Comparison of ENCODE assay signal across 10 mouse cellular contexts in the genomic region with DNA sequence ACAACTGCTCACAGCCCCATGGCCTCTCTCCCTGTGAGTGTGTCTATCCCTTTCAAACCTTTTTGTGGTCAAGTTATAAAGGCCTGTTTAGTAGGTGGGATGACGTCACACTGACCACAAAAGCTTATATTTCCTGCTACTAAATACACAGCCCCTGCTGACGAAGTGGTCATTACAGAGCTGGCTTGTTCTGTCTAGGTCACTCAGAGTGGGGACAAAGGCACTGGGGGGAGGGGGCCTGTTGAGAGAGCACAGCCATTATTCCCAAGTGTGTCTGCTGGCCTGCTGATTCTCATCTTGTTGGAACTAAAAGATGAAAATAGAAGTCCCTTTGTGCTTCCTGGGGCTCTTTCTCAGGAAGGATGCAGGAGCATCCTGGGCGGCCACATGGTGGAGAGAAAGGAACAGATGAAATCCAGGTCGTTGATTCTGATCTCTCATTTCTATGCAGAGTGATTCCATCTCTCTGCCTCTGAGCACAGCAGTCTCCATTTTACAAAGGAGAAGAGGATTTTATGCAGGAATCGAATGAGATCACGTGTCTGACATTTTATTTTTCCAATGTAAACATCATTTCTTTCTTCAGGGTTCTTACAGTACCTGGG.
DNase-seq lines count a peak whose midpoint lies in the region; ATAC-seq lines count a peak whose summit lies in the region.
"Had no signal": no experiment of that assay in that cellular context is flagged by ENCODE, and none has a peak within 500 bp of the region (broad histone marks: within the 10 kb centered on the region; RNA-seq: fewer than 3 reads in every experiment).

No protein-coding gene starts in this region.

- H3K4me1 ChIP-seq in forebrain, embryonic 11.5 days (replicated peaks; ENCODE audit: control insufficient read depth, insufficient read depth, low read length): peaks cover 5% of the 10 kb centered on the region; the same call in 1 of the 2 replicates
- peaks cover 17% of the 10 kb centered on the region for H3K4me1 ChIP-seq in limb, embryonic 10.5 days

- H3K27me3 ChIP-seq in forebrain, embryonic 11.5 days (ENCODE audit: control insufficient read depth, insufficient read depth, low read length): no peaks in the 10 kb centered on the region
- no peaks in the 10 kb centered on the region for H3K27me3 ChIP-seq in limb, embryonic 10.5 days (ENCODE audit: low read depth, poor library complexity, severe bottlenecking)

- no peaks in the 10 kb centered on the region for H3K9me3 ChIP-seq in forebrain, embryonic 11.5 days (ENCODE audit: control insufficient read depth, low read length)
- H3K9me3 ChIP-seq in limb, embryonic 10.5 days (replicated peaks): no peaks in the 10 kb centered on the region

- intact Hi-C loops in left cerebral cortex, postnatal 14 days (cut with DNase I): loop anchor here (5.0 to 10.0 kb wide), 2 partner anchors 394 to 554 kb away; no protein-coding TSS in a partner anchor

- no peak overlapping the region for H3K4me2 ChIP-seq in forebrain, embryonic 11.5 days (ENCODE audit: low read depth, low read length, severe bottlenecking)

- no peak overlapping the region for H3K4me3 ChIP-seq in forebrain, embryonic 11.5 days (ENCODE audit: low read depth, low read length)
- H3K4me3 ChIP-seq in limb, embryonic 10.5 days: no peak overlapping the region

- 29% methylated on average over 6 of the region's 6 CpGs for WGBS in forebrain, embryonic 11.5 days
- WGBS in limb, embryonic 10.5 days: 73% methylated on average over 6 of the region's 6 CpGs

- DNase-seq in 416B (ENCODE audit: low read depth) (peak; percentile 8), MN1 (ENCODE audit: low spot score) (peak; percentile 14)
- peak; percentile 65 for DNase-seq in forebrain, embryonic 11.5 days (ENCODE audit: low spot score)
- no peak for DNase-seq in limb, embryonic 10.5 days (ENCODE audit: low spot score)
- DNase-seq in thymus, postnatal 14 days: no peak
- no peak for DNase-seq in left cerebral cortex, postnatal 14 days (ENCODE audit: low spot score in 2 of 2)
- DNase-seq in thymus, postnatal 36 days: no peak
- DNase-seq in frontal cortex, postnatal 25 days (ENCODE audit: low spot score in 2 of 2): no peak
- DNase-seq: adrenal gland, postnatal 10 days; kidney, postnatal 10 days had no signal

- peak; percentile 91 for ATAC-seq in forebrain, embryonic 11.5 days (replicated peaks; ENCODE audit: low FRiP score)

- H3K27ac ChIP-seq in forebrain, embryonic 11.5 days (ENCODE audit: low read depth, low read length): peak overlapping the region; percentile 67
- H3K27ac ChIP-seq in limb, embryonic 10.5 days: peak overlapping the region; percentile 53; the same call in 1 of the 2 replicates

- H3K36me3 ChIP-seq in forebrain, embryonic 11.5 days (ENCODE audit: control insufficient read depth, insufficient read depth, low read length): no peaks in the 10 kb centered on the region
- no peaks in the 10 kb centered on the region for H3K36me3 ChIP-seq in limb, embryonic 10.5 days

- no peak overlapping the region for H3K9ac ChIP-seq in forebrain, embryonic 11.5 days (ENCODE audit: low read length)

Comparison
In these comparisons a context has a peak if more than half of its experiments do, and no peak if none do; other contexts are left out.
1. DNase-seq: peak in 416B (single experiment), MN1 (single experiment) and forebrain, embryonic 11.5 days (single experiment); none in limb, embryonic 10.5 days (single experiment), thymus, postnatal 14 days (single experiment), left cerebral cortex, postnatal 14 days (0 of 2), thymus, postnatal 36 days (0 of 2) and frontal cortex, postnatal 25 days (0 of 2).